Mouse (Mus musculus) C2C12 (cell line): ENCODE measurements around the gene Ntn1.

Source experiments
- CTCF ChIP-seq: IDR thresholded peaks from one replicate; pipeline ENCODE4 v1.5.1; 2011; ENCODE audit not compliant: control insufficient read depth, insufficient read depth, insufficient read length
- MYOG ChIP-seq: IDR thresholded peaks from one replicate; pipeline ENCODE4 v1.6.1; 2011; ENCODE audit not compliant: control insufficient read depth, insufficient read length; ENCODE audit errors: extremely low read depth

- TF ChIP-seq CTCF = no peak
- TF ChIP-seq MYOG = no peak
These were observed 3.6 kb upstream of the Ntn1 start for GRCm38 (mm10) chr11:68404185-68404584.
